Mouse (Mus musculus) spleen, postnatal 14 days (tissue): ENCODE results near the gene Zc3h12a.

Source experiments
- DNase-seq, 2 experiments: peaks; one replicate each; pipeline ENCODE4 v3.0.0; 2021 to 2022; ENCODE audit warnings: low spot score in 2 of 2

Gene Zc3h12a

DNA sequence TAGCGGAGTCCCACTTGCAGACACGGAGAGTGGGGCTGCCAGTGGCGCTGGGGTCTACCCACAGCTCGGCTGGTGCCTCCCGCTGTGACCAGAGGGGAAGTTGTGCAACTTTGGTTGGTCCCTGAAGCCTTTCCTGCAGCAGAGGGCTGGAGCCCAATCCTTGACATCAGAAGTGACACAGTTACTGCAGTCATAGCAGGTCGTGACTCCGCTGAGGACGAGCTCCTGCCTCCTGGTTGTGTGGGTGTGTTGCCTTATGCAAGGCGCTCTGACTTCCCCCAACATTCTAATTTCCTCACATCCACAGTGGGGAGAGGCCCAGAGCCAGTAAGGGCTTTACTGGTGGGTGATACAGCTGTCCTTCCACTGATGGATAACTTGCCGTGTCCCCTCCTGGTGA, 17.6 kb upstream of the Zc3h12a start:
- DNase-seq: no peak

DNA sequence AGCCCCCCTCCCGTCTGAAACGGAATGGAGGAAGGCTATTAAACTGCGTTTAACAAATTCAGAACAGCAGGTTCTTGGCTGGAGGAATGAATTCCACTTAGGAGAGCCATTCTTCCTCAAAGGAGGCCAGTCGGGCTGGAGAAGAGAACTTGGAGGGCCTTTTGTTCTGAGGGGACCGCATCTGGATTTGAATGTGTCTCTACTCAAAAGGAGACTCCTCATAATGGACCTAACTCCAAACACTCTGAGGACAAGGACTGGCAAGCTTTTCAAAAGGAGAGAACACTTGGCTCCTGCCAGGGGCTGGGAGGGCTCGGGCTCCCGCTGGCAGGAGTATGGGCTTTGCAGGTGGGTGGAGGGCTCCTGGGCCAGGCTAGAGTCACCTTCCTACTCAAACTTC, 17.0 kb upstream of the Zc3h12a start:
- DNase-seq: no peak

DNA sequence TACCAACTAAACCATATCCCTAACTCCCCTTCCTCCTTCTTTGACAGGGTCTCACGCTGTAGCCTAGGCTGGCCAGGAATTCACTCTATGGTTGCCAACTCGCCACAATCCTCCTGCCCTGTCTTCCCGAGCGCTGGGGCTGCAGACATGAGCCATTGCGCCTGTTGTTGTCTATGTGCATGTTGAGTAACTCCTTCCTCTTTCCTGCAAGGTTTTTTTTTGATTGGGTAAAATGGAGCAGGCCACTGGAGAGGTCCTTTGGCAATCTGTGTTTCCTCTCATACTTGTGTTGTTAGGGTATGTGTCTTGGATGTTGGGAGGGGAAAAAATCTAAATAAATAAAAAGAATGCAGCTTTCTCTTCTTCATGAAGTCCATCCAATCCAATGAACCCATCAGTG, 16.6 kb upstream of the Zc3h12a start:
- no peak for DNase-seq

DNA sequence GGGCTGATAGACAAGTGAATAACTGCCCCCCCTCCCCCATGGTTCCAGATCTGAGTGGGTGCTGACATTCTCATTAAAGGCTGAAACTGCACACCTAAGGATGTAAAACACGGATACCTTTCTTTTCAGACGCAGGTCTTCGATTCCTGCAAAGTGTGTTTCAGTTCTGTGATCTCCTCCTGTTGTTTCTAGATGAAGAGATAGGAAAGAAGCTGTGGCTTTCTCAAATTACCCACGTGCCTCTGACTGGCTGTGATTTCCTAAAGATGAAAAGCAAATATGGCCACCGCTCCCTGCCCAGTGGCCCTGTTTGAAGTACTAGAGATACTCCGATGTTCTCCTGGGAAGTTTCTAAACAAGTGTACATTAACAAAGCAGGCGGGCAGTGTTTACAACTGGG, 10.7 kb upstream of the Zc3h12a start:
- DNase-seq: no peak

DNA sequence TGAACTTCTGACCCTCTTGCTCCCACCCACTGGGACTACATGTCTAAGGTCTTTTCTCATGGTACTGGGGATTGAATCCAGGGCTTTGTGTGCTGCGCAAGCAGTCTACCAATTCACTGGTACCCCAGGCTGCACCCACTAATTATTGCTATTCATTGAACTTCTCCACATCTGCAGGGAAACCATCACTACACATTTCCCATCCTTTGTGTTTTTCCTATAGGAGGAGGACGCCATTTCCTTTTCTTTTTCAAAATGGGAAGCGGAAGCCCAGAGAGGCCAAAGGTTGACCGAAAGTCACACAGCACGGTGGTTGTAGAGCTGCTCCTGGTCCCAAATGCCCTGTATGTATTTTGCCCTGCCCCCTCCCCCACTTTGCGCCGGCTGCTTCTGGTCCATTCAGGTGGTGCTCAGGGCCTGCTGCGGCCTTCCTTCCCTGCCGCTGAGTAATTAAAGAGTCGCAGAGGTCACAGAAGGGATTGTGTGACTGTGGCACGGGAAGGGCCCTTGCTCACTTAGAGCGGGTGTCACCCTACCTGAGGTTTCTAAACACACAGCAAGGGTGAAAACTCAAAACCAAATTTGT, 8.8 kb upstream of the Zc3h12a start:
- DNase-seq: no peak

DNA sequence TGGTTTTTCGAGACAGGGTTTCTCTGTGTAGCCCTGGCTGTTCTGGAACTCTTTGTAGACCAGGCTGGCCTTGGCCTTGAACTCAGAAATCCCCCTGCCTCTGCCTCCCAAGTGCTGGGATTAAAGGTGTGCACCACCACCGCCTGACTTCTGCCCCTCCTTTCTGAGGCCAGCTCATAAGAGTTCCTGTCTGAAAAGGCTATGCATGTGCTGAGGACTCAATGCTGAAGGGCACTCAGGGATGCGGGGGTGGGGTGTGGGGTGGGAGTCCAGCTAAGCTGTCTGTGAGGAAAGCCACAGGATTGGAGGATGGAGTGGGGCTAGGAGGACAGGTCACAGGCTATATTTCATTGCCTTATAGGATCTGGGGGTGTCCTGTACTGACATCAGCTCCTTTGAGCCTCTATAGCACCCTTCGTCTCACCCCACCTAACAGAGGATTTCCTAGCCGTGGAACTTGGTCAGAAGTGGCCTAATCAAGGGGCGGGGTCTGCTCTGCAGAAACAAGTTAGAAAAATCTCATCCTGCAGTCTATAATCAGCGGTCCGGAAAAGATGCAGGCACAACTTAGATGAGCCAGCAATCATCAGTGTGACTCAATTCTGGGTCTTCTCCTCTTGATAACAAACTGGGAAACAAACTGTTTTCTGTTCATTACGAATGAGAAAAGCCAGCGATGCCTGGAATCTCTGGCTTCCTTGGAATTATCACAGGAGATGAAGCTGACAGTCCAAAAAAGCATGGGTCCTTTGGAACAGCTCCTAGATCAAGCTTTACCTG, 7.6 kb upstream of the Zc3h12a start:
- no peak for DNase-seq

DNA sequence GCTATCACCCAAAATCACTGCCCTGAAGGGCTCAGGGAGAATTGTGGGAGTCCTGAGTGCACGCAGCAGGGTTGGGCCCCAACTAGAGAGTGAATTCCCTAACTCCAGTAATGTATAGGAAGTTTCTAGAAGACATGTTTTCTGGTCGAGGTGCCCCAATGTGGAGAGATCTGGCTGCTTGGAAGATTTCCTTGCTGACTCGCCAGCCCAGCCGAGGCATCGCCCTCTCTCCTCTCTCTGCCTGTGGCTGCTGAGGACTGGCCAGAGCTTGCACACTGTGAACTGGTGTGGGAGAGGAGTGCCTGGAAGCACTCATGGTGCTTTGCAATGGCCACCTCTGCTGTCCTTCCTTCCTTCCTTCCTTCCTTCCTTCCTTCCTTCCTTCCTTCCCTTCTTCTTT, 7.0 kb upstream of the Zc3h12a start:
- no peak for DNase-seq

DNA sequence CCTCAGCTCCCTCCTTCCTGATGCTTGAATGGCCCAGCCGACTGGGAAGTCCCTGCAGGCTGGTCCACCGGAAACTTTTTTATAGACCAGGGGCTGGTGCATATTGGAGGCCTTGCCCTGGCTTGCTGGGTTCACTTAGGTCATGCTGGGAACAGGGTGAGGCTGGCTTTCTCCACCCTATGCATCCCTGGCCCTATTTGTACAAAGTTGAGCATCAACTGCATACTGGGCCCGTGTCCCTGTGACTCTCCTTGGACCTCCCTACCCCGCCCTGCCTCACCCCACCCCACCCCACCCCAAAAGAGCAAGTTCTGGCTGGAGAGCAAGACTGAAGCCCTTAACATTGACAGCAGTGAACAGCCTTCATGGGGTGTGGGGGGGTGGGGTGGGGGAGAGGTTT, 6.6 kb upstream of the Zc3h12a start:
- no peak for DNase-seq

DNA sequence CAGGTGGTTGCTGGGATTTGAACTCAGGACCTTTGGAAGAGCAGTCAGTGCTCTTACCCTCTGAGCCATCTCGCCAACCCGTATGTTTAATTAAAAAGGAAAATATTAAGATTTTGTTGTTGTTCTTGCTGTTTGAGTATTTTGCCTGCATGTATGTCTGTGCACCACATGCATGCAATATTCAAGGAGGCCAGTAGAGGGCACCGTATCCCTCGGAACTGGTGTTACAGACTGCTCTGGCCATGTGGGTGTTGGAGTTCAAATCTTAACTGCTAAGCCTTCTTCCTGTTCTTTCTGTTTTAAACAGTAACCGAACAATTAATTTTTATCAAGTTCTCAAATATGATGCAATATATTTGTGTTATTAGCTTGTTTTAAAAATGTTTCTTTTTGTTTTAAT, 4.8 kb upstream of the Zc3h12a start:
- peak in 1 of 2 experiments; percentile 73 for DNase-seq

DNA sequence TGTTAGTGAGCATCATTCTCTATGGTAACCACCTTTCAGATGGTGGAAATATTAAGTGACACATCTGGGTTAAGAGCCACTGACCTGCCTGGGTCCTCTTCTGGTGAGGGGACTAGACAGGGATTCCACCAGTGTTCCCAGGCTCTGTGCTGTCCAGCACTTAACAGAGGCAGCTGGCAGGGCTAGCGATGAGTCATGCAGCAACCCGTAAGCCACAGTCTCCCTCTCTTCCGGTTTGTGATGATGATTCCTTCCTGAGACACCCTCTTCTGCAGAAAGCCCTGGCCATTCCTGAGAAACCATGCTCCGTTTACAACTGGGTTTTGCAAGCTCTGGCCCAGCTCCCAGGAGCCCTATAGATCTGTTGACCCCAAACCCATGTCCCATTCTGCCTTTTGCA, 3.9 kb upstream of the Zc3h12a start:
- DNase-seq: no peak

DNA sequence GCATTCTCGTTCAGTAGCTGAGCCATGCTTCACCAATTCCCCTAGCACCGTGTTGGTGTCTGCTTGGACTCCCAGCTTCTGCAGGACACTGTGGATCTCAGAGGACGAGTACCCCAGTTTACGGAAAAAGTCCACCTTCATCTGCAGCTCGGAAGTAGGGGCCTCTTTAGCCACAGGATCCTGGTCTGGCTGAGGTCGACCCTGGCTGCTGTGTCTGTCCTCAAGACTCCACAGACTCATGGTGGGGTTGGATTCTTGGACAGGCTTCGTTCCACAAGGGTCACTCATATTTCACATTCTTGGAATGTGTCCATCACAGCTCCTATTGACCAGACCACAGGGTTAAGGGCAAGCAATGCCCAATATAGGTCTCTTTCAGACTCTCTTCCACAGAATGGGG, 879 bp downstream of the Zc3h12a start:
- no peak for DNase-seq

DNA sequence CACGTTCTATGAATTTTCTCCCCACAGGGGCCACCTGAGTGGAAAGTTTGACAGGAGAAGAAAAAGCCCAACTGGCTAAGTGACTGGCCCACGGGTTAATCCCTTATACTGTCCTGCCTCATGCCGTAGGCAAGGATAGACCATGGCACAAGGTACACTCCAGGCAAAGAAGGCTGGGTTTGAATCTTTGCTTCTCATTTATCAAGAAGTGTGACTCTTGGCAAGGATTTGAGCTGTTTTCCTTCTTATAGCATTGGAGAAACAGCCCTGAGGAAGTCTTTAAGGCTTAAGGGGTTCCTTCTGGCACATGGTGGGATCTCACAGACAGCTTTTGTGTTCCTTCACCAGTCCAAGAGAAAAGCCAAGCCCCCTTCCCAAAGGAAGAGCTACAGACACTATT, 1.5 kb downstream of the Zc3h12a start:
- no peak for DNase-seq

DNA sequence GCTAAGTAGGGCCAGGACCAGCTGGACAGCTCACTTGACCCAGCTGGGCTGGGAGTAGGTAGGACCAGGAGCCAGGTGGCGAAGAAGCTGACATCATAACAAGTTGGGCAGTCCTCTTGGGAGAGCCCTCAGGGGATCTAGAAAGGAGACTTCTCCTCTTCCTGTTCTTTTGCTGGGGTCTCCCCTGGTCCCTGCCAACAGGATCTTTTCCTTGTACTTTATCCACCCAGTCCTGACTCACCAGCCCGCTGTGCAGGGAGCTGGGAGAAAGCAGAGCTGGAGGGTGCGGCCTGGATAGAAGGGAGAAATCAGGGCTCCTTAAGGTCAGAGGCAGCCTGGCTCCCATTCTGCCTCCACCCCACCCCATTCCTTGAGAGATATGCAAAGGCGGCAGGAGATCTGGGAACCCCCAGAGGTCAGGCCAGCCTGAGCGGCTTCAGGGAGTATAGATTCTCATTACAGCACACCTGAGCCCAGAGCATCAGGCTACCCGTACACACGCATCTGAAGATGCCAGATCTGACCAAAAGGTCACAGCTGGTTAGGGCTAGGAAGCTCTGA, 2.2 kb downstream of the Zc3h12a start:
- no peak for DNase-seq

DNA sequence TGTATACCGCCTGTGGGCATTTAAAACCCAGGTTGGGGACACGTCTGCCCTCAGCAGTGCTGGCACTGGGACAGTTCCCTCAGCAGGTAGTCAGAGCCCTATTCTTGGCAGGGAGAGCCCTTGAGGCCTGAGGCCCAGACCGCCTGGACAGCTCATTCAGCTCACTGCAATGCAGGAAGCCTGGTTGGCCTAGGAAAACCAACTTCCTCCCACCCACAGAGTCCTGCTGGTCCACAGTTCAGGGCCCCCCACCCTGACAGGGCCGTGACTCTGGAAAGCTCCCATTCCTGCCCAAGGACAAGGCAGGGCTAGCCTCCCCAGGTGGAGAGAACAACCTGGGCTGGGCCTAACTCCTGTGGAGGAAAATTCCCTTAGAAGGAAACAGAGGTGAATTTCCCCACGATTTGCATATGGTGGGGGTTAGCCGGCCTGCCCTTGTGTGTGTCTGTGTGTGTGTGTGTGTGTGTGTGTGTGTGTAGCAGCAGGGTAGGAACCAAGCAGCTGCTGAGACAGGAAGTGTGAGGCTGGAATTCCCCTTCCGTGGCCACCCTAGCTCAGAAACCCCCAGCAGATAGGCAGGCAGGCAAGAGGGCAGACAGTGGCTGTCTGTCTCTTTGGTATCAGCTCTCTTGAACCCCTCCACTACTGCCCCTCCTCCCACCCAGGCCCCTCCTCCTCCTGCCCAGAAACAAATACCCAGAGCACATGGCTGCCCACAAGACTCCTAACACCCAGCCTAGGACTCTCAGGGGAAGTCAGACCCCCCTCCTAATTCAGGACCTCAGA, 3.0 kb downstream of the Zc3h12a start:
- DNase-seq: peak; percentile 49 to 58

DNA sequence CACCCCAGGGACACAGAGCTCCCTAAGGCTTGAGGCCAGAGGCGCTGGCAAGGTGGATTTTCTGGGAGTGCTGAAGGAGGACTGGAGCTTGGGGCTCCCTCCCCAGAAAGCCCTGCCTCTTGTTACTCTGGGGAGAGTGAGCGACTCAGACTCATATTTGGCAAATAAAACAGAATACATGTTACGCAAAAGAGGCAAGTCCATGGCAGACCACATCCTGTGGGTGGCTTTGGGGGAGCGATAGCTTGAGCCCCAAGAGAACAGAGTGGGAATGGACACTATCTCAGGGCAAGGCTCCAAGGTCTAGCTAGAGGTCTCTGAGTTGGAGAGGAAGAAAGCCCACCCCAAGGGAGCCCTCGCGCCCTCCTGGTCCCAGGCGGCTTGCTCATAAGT, 4.4 kb downstream of the Zc3h12a start:
- no peak for DNase-seq

DNA sequence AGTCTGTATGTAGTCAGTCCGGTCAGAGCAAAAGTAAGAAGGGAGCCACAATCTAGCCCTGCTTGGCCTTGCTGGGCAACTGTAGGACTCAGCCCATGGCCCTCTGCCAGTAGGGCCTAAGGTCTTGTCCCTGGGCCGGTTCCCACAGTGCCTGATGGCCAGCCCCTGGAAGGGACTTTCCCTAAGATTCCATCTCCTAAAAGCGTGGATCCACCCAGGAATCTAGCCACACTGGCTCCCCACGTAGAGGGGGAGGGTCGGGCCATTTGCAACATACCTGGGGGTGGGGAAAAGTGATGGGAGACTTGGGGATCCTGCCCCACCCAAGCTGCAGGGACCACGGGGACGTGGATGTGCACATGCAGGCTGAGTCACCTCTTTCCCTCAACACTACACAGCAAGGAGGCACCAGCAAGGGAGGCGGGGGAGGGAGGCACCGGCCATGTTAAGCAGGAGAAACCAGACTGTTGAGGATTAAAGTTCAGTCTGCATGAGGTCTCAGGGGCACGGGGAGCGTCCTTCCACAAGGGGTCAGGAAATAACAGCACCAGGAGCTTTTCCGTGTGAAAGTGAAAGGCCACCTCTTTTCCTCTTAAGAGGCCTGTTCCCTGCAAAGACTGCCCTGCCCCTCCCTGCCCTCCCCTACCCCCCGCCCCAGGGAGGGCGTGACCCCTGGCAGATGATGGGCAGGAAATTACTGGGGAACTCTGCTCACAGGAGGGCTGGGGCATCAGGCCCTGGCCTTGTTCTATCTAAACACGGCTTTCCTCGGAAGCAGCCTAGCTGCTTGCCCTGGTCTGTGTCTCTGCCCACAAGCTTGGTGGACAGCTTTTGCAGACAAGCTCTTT, 5.0 kb downstream of the Zc3h12a start:
- no peak for DNase-seq

DNA sequence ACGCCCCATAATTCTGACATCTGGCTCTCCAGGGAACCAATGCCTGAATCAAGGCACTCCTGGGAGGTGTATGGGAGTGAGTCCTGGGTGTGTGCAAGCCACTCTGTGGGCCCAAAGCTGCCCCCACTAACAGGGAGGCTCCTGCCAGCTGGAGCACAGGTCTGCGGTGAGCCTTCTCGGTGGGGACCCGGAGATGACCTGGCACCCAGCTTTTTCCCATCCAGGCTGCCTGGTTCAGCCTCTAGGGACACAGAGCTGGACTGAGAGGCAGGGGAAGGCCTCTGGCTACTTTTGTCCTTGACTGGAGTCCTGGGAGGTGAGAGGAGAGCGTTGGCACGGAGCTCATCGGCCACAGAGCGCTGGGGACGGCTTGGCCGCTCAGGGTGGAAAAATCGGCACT, 7.9 kb downstream of the Zc3h12a start:
- DNase-seq: no peak

DNA sequence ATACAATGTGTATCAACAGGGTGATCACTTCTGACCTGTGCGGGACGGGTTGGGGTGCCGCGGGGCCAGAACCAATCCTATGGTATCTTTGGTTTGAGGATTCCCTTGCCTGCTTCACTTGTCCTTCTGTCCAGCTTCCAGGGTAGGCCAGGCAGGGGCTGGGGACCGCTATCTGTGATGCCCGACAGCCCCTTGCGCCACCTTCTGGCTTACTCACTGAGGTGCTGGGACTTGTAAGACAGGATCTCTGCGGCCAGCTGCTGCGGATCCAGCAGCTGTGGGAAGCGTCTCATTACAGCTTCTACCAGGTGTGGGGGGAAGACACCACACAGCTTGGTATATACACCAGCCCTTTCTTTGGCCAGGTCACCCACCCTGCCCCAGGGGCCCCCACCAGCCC, 8.6 kb downstream of the Zc3h12a start:
- no peak for DNase-seq

DNA sequence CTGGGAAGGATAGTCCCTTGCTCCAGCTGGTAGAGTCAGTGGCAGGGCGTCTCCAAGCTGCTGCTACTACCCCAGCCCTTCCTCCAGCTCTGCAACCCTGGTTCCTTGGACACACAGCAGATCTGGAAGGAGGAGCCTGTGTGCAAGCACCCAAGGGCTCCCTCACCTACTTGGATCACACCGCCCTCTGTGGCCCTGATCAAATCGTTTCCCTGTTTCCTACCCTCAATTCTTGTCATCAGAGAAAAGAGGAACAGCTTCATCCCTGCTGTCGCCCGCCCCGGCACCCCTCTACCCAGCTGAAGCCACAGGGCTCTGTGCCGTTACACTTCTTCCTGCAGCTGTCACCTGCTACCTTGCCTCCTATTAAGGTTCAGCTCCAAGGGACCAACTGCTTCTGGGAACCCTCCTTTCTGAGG, 9.7 kb downstream of the Zc3h12a start:
- DNase-seq: no peak

DNA sequence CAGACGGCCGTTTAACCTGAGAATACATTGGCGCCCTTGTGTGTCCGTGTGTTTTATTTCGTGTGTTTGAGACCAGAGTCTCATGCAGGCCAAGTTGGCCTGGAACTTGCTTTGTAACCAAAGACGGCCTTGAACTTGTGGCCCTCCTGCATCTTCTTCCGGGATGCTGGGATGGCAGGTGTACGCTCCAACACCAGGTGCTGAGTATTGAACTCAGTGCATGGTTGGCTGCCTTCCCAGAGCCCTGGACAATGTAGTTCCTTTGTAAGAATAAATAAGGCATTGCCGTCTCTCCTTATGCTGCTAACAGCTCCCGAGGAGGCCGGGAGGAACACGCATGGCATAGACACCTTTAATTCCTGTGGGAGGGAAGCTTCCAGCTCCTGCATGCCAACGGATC, 10.7 kb downstream of the Zc3h12a start:
- no peak for DNase-seq

DNA sequence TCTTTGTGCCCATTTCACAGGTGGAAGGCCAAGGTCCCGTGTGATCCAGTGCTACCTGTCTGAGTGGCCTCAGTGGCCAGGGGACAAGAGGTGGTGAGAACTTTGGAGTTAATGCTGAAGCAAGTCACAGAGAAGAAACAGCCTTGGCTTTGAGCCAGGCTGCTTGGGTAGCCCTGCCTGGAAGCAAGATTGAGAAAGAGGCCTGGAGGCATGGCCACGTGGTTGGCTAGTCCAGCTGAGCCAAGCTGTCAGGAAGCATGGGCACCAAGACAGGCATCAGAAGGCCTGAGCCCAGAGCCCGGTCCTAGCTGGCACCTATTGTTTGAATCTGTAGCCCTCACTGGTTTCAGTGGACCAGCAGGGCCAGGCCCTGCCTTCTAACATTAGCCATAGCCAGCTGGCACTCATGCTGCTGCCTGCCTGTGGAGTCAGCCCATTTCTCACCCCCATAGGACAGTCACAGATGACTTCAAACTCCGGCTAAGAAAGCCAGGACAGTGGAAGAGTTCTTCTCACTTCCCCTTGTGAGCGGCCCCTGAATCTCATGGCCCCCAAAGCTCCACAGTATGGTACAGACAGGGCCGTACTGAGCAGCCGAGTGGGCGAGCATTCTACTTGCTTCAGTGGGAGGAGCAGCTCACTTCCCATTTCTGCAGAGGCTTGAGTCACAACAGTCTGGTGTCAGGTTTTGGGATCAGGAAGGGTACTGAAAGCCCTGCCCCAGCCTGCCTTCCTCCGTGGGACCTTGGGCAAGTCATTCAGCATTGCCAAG, 11.4 kb downstream of the Zc3h12a start:
- no peak for DNase-seq
